Mouse (Mus musculus): ENCODE results near the gene Ampd3. TPM values are rescaled to one million over a fixed set of nuclear protein-coding genes. Genes with fewer than 3 reads are reported as not detected.
A peak's percentile ranks its signal among the peaks of the same experiment; 100 is the strongest.

Ampd3 gene
- polyA plus RNA-seq, 1 experiment: 4.5 TPM

- H3K79me2 ChIP-seq (ENCODE audit: control insufficient read depth, insufficient read depth): no peaks in the 10 kb centered on the region
- H3ac ChIP-seq (ENCODE audit: control insufficient read depth, insufficient read length, low read depth): no peak overlapping the region
- TF ChIP-seq MYOD1 (IDR thresholded peaks at IDR 0.05; ENCODE audit: control insufficient read depth, insufficient read length, low read depth) (no peak), CTCF (IDR thresholded peaks at IDR 0.05; ENCODE audit: control insufficient read depth, insufficient read depth, insufficient read length) (no peak), MYOG (IDR thresholded peaks at IDR 0.05; ENCODE audit: control insufficient read depth, extremely low read depth, insufficient read length) (no peak), FOSL1 (IDR thresholded peaks at IDR 0.05; ENCODE audit: insufficient read depth, low read length, poor library complexity, severe bottlenecking) (no peak), USF1 (IDR thresholded peaks at IDR 0.05; ENCODE audit: low read depth) (no peak)
- no peaks in the 10 kb centered on the region for H3K27me3 ChIP-seq (ENCODE audit: control insufficient read depth, insufficient read depth, insufficient read length)
- H3K4me3 ChIP-seq (ENCODE audit: insufficient read depth, poor library complexity, severe bottlenecking): no peak overlapping the region
- H3K36me3 ChIP-seq (ENCODE audit: control insufficient read depth, insufficient read depth): no peaks in the 10 kb centered on the region
- H3K79me3 ChIP-seq (ENCODE audit: low read depth): no peaks in the 10 kb centered on the region
Observed at GRCm38 (mm10) chr7:110742022-110742421, 26.0 kb upstream of the Ampd3 start.

GRCm38 (mm10) chr7:110746087-110746562, 21.9 kb upstream of the Ampd3 start:
- H3ac ChIP-seq (ENCODE audit: control insufficient read depth, insufficient read length, low read depth): no peak overlapping the region
- H3K4me3 ChIP-seq (ENCODE audit: insufficient read depth, poor library complexity, severe bottlenecking): no peak overlapping the region
- TF ChIP-seq MYOD1 (IDR thresholded peaks at IDR 0.05; ENCODE audit: control insufficient read depth, insufficient read length, low read depth): no peak
- TF ChIP-seq CEBPB (IDR thresholded peaks at IDR 0.05; ENCODE audit: low read depth): no peak
- TF ChIP-seq USF1 (IDR thresholded peaks at IDR 0.05; ENCODE audit: low read depth): no peak
- TF ChIP-seq CTCF (IDR thresholded peaks at IDR 0.05; ENCODE audit: control insufficient read depth, insufficient read depth, insufficient read length): no peak
- no peak for TF ChIP-seq FOSL1 (IDR thresholded peaks at IDR 0.05; ENCODE audit: insufficient read depth, low read length, poor library complexity, severe bottlenecking)
- TF ChIP-seq MYOG (IDR thresholded peaks at IDR 0.05; ENCODE audit: control insufficient read depth, extremely low read depth, insufficient read length): no peak
- no peak for TF ChIP-seq MAX (IDR thresholded peaks at IDR 0.05)
- no peaks in the 10 kb centered on the region for H3K36me3 ChIP-seq (ENCODE audit: control insufficient read depth, insufficient read depth)
- no peaks in the 10 kb centered on the region for H3K27me3 ChIP-seq (ENCODE audit: control insufficient read depth, insufficient read depth, insufficient read length)
- no peaks in the 10 kb centered on the region for H3K79me2 ChIP-seq (ENCODE audit: control insufficient read depth, insufficient read depth)
- H3K79me3 ChIP-seq (ENCODE audit: low read depth): no peaks in the 10 kb centered on the region

GRCm38 (mm10) chr7:110746809-110747208, 21.2 kb upstream of the Ampd3 start:
- TF ChIP-seq MYOG (IDR thresholded peaks at IDR 0.05; ENCODE audit: control insufficient read depth, extremely low read depth, insufficient read length) (no peak), USF1 (IDR thresholded peaks at IDR 0.05; ENCODE audit: low read depth) (no peak), MAX (IDR thresholded peaks at IDR 0.05) (no peak), MYOD1 (IDR thresholded peaks at IDR 0.05; ENCODE audit: control insufficient read depth, insufficient read length, low read depth) (no peak), CTCF (IDR thresholded peaks at IDR 0.05; ENCODE audit: control insufficient read depth, insufficient read depth, insufficient read length) (no peak), CEBPB (IDR thresholded peaks at IDR 0.05; ENCODE audit: low read depth) (no peak), FOSL1 (IDR thresholded peaks at IDR 0.05; ENCODE audit: insufficient read depth, low read length, poor library complexity, severe bottlenecking) (no peak)
- Histone ChIP-seq H3K27me3 (ENCODE audit: control insufficient read depth, insufficient read depth, insufficient read length) (no peaks in the 10 kb centered on the region), H3K4me3 (ENCODE audit: insufficient read depth, poor library complexity, severe bottlenecking) (no peak overlapping the region)

GRCm38 (mm10) chr7:110750834-110751233, 17.2 kb upstream of the Ampd3 start:
- H3K79me2 ChIP-seq (ENCODE audit: control insufficient read depth, insufficient read depth): no peaks in the 10 kb centered on the region
- no peaks in the 10 kb centered on the region for H3K27me3 ChIP-seq (ENCODE audit: control insufficient read depth, insufficient read depth, insufficient read length)
- H3K36me3 ChIP-seq (ENCODE audit: control insufficient read depth, insufficient read depth): no peaks in the 10 kb centered on the region
- no peaks in the 10 kb centered on the region for H3K79me3 ChIP-seq (ENCODE audit: low read depth)
- H3ac ChIP-seq (ENCODE audit: control insufficient read depth, insufficient read length, low read depth): no peak overlapping the region
- TF ChIP-seq MYOD1 (IDR thresholded peaks at IDR 0.05; ENCODE audit: control insufficient read depth, insufficient read length, low read depth) (no peak), CTCF (IDR thresholded peaks at IDR 0.05; ENCODE audit: control insufficient read depth, insufficient read depth, insufficient read length) (no peak), MAX (IDR thresholded peaks at IDR 0.05) (no peak), CEBPB (IDR thresholded peaks at IDR 0.05; ENCODE audit: low read depth) (no peak), FOSL1 (IDR thresholded peaks at IDR 0.05; ENCODE audit: insufficient read depth, low read length, poor library complexity, severe bottlenecking) (no peak), USF1 (IDR thresholded peaks at IDR 0.05; ENCODE audit: low read depth) (no peak), MYOG (IDR thresholded peaks at IDR 0.05; ENCODE audit: control insufficient read depth, extremely low read depth, insufficient read length) (no peak)
- H3K4me3 ChIP-seq (ENCODE audit: insufficient read depth, poor library complexity, severe bottlenecking): no peak overlapping the region

More at GRCm38 (mm10) chr7:110746809-110747208, 21.2 kb upstream of the Ampd3 start:
- Histone ChIP-seq H3K36me3 (ENCODE audit: control insufficient read depth, insufficient read depth) (no peaks in the 10 kb centered on the region), H3ac (ENCODE audit: control insufficient read depth, insufficient read length, low read depth) (no peak overlapping the region), H3K79me2 (ENCODE audit: control insufficient read depth, insufficient read depth) (no peaks in the 10 kb centered on the region), H3K79me3 (ENCODE audit: low read depth) (no peaks in the 10 kb centered on the region)

GRCm38 (mm10) chr7:110751634-110752033, 16.4 kb upstream of the Ampd3 start:
- H3K4me3 ChIP-seq (ENCODE audit: insufficient read depth, poor library complexity, severe bottlenecking): no peak overlapping the region
- no peaks in the 10 kb centered on the region for H3K36me3 ChIP-seq (ENCODE audit: control insufficient read depth, insufficient read depth)
- TF ChIP-seq MYOG (IDR thresholded peaks at IDR 0.05; ENCODE audit: control insufficient read depth, extremely low read depth, insufficient read length): no peak
- no peak for TF ChIP-seq USF1 (IDR thresholded peaks at IDR 0.05; ENCODE audit: low read depth)
- TF ChIP-seq FOSL1 (IDR thresholded peaks at IDR 0.05; ENCODE audit: insufficient read depth, low read length, poor library complexity, severe bottlenecking): no peak
- TF ChIP-seq CEBPB (IDR thresholded peaks at IDR 0.05; ENCODE audit: low read depth): no peak
- TF ChIP-seq MYOD1 (IDR thresholded peaks at IDR 0.05; ENCODE audit: control insufficient read depth, insufficient read length, low read depth): no peak
- TF ChIP-seq MAX (IDR thresholded peaks at IDR 0.05): no peak
- TF ChIP-seq CTCF (IDR thresholded peaks at IDR 0.05; ENCODE audit: control insufficient read depth, insufficient read depth, insufficient read length): no peak
- H3ac ChIP-seq (ENCODE audit: control insufficient read depth, insufficient read length, low read depth): no peak overlapping the region
- no peaks in the 10 kb centered on the region for H3K79me2 ChIP-seq (ENCODE audit: control insufficient read depth, insufficient read depth)
- no peaks in the 10 kb centered on the region for H3K79me3 ChIP-seq (ENCODE audit: low read depth)
- H3K27me3 ChIP-seq (ENCODE audit: control insufficient read depth, insufficient read depth, insufficient read length): no peaks in the 10 kb centered on the region

- Histone ChIP-seq H3K4me3 (ENCODE audit: insufficient read depth, poor library complexity, severe bottlenecking) (no peak overlapping the region), H3K27me3 (ENCODE audit: control insufficient read depth, insufficient read depth, insufficient read length) (no peaks in the 10 kb centered on the region), H3K36me3 (ENCODE audit: control insufficient read depth, insufficient read depth) (no peaks in the 10 kb centered on the region), H3K79me2 (ENCODE audit: control insufficient read depth, insufficient read depth) (no peaks in the 10 kb centered on the region), H3K79me3 (ENCODE audit: low read depth) (no peaks in the 10 kb centered on the region), H3ac (ENCODE audit: control insufficient read depth, insufficient read length, low read depth) (no peak overlapping the region)
- TF ChIP-seq MAX (IDR thresholded peaks at IDR 0.05) (no peak), FOSL1 (IDR thresholded peaks at IDR 0.05; ENCODE audit: insufficient read depth, low read length, poor library complexity, severe bottlenecking) (no peak), MYOD1 (IDR thresholded peaks at IDR 0.05; ENCODE audit: control insufficient read depth, insufficient read length, low read depth) (peak; percentile 99), CEBPB (IDR thresholded peaks at IDR 0.05; ENCODE audit: low read depth) (peak; percentile 38), USF1 (IDR thresholded peaks at IDR 0.05; ENCODE audit: low read depth) (peak; percentile 68), CTCF (IDR thresholded peaks at IDR 0.05; ENCODE audit: control insufficient read depth, insufficient read depth, insufficient read length) (no peak), MYOG (IDR thresholded peaks at IDR 0.05; ENCODE audit: control insufficient read depth, extremely low read depth, insufficient read length) (no peak)
Observed at GRCm38 (mm10) chr7:110753310-110753709, 14.7 kb upstream of the Ampd3 start.

All from C2C12 (cell line).